Mouse (Mus musculus): Measurements from ENCODE around the gene Atp5d.

Atp5d gene

DNA sequence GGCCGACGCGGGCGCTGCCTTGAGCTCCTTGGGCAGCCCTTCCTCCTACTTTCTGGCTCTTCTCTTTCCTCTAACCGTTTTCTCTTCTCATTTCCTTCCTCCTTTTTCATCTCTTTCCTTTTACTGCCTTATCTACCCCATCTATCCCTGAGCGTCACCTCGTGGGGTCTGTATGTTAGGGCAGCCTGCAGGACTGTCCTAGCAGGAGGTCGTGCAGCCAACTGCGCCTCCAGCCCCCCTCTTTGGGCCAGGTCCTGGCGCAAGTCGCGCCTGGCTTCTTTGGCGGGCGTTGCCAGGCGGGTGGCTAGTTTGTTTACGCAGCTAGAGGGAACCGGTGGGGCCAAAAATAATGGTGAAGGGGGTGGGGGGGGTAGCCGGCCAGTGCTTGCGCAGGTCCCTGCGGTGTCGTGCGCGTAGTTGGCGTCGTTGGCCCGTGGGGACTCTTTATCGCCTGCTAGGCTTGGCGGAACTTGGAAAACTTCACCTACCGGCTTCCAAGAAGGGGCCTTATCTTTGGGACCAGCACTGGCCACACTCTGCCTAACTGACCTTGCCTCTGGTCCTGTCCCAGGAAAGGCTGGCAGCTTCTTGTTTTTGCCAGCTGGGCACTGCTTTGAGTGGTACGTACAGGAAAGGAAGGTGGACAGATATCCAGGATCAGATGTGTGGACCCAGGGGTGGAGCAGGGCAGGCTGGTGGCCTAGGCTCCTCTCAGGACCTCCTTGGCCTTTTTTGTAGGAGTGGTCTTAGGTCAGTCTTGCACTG, 21.3 kb upstream of the Atp5d start:
- DNase-seq (ENCODE audit: inconsistent age in 2 of 2, low spot score in 1 of 2) = peak; percentile 59 to 81

DNA sequence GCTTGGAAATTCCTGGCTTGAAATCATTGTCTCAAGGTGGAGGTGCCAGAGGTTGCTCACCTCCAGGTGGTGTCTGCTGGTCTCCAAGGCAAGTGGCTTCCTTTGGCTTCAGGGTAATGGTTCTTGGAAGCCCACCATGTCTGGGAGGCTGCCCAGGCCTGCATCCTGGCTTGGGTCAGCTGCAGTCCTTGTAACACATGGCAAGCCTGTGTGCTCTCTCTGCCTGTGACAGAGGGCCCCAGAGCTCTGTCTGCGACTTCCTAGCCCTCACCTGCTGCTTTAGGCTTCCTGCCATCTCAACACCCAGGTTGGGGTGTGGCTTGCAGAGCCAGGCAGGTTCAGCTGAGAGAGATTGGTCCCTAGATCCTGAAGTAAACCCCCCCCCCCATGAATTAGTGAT, 20.7 kb upstream of the Atp5d start:
- no peak for DNase-seq (ENCODE audit: inconsistent age in 2 of 2, low spot score in 1 of 2)

DNA sequence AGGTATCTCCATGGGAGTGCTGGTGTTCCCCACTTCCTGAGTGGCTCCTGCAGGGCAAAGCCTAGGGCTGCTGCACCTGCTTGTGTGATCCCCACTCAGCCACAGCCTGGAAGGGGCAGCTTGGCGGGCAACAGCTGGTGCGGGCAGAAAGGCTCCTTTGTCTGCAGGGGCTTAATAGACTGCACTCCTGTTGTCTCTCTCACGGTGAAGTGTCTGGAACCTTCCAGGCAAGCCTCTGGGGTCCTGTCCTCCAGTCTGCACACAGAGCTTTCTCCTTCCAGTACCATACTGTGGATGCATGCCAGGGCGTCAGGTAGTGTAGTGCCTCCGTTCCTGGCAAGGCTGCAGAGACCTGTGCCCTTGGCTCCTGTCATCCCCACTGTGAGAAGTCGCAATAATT, 19.9 kb upstream of the Atp5d start:
- no peak for DNase-seq (ENCODE audit: inconsistent age in 2 of 2, low spot score in 1 of 2)

- peak in 1 of 2 experiments; percentile 65 for DNase-seq (ENCODE audit: inconsistent age in 2 of 2, low spot score in 1 of 2)
Measured at GRCm38 (mm10) chr10:80120146-80120545, 18.3 kb upstream of the Atp5d start.

DNA sequence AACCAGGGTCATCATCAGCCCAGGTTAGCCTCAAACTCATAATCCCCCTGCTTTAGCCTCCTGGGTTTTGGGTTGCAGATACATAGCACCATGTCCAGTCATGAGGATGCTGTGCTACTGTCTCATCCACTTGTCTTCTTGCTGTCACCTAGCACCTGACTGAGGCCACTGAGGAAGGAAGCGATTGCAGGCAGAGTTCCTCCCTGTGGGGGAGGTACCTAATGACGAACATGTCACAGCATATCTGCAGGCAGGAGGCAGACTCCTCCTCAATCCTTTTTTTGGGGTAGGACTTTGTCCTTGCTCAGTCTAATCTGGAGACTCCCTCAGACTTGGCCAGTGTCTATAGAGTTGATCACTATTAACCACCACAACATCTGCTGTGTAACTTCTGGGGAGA, 16.8 kb upstream of the Atp5d start:
- DNase-seq (ENCODE audit: inconsistent age in 2 of 2, low spot score in 1 of 2) = no peak

- no peak for DNase-seq (ENCODE audit: inconsistent age in 2 of 2, low spot score in 1 of 2)
Measured at GRCm38 (mm10) chr10:80123932-80124562, 14.4 kb upstream of the Atp5d start.

- DNase-seq (ENCODE audit: inconsistent age in 2 of 2, low spot score in 1 of 2) = no peak
Measured at GRCm38 (mm10) chr10:80127920-80128319, 10.5 kb upstream of the Atp5d start.

- DNase-seq (ENCODE audit: inconsistent age in 2 of 2, low spot score in 1 of 2) = peak in 1 of 2 experiments; percentile 48
Measured at GRCm38 (mm10) chr10:80129846-80130245, 8.6 kb upstream of the Atp5d start.

DNA sequence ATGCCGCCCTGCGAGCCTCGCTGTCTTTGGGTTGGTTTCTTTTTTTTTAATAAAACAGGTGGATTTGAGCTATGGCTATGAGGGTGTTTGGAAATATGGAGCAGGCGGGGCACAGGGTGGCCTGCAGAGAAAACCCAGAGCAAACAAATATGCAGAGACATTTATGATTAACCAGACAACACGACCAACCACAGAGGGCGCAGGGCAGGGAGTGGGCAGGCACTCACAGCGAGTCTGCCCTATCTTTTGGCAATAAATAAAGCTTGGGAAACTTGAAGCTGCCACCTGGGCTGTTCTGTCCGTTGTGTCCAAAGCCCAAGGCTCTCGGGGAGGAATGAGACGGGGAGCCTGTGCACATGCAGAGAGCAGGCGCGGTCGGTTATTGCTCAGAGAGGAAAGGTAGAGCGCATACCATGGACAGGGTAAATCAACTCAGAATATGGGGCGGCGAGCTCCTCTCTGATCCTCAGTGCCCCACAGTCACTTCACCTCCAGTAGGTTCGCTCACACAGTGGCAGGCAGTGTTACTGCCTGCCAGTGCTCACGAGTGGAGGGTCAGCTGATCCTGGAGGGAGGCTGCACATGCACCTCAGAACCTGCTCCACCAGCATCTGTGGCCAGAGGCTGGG, 7.9 kb upstream of the Atp5d start:
- DNase-seq (ENCODE audit: inconsistent age in 2 of 2, low spot score in 1 of 2) = peak in 1 of 2 experiments; percentile 53

GRCm38 (mm10) chr10:80131316-80131951, 7.0 kb upstream of the Atp5d start:
- peak; percentile 71 to 84 for DNase-seq (ENCODE audit: inconsistent age in 2 of 2, low spot score in 1 of 2)

GRCm38 (mm10) chr10:80131952-80132350, 6.5 kb upstream of the Atp5d start:
- DNase-seq (ENCODE audit: inconsistent age in 2 of 2, low spot score in 1 of 2) = peak in 1 of 2 experiments; percentile 62

DNA sequence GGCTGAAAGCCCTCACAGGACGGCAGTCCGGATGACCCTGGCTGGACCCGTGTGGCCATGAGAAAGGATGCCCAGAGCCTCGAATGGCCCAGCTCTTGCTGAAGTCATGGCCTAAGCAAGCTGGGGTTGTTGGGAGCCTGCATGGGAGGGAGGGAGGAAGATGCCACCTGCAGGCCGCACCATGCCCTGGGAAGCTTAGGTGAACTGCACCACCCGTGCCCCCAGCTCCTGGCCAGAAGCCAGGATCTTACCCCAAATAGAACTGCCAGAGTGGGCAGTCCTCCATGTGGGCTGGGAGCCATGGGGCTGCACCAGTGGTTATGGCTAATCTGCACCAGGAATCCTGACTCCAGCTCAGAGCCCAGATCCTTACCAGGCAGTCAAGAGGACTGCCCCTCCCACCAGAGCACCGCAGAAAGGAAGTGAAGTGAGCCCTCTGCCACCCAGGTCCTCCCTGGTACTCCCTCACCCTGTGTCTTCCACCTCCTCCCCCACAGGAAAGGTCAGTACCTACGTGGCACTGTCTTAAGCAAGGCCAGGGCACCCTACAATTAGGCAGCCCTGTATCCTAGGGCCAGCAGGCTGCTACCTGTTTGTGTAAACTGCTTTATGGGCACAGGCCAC, 5.1 kb upstream of the Atp5d start:
- peak; percentile 57 to 82 for DNase-seq (ENCODE audit: inconsistent age in 2 of 2, low spot score in 1 of 2)

DNA sequence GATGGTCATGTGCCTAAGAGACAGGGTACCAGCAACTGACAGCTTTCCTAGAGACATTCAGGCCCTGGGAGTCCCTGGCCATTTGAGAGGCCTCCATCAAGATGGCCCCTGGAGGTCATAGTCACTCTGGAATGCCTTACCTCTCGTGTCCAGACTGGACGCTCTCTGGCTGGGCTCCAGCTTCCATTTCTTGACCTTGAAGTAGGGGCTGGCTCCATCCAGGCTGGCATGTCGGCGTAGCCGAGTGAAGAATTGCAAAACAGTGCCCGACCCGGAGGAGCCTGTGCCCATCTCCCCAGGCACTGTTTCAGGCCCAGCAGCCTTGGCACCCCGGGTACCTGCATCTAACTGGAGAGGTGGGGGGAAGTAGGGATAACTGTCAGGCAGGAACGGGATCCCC, 4.0 kb upstream of the Atp5d start:
- peak; percentile 41 to 73 for DNase-seq (ENCODE audit: inconsistent age in 2 of 2, low spot score in 1 of 2)

GRCm38 (mm10) chr10:80135161-80135560, 3.3 kb upstream of the Atp5d start:
- DNase-seq (ENCODE audit: inconsistent age in 2 of 2, low spot score in 1 of 2) = peak; percentile 42 to 56

DNA sequence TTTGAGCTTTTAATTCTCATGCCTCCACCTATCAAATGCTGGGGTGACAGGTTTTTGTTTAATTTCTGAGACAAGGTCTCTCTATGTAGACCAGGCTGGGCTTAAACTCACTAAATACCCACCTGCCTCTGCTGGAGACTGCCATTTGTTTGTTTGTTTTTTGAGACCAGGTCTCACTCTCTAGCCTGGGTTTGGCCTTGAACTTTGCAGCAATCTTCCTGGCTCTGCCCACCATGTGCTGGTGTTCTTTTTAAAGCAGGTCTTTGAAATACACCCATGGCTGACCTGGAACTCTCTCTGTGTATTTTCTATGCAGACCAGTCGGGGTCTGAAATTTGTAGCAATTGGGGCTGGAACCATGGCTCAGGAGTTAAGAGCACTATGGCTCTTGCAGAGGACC, 2.8 kb upstream of the Atp5d start:
- DNase-seq (ENCODE audit: inconsistent age in 2 of 2, low spot score in 1 of 2) = peak in 1 of 2 experiments; percentile 66

DNA sequence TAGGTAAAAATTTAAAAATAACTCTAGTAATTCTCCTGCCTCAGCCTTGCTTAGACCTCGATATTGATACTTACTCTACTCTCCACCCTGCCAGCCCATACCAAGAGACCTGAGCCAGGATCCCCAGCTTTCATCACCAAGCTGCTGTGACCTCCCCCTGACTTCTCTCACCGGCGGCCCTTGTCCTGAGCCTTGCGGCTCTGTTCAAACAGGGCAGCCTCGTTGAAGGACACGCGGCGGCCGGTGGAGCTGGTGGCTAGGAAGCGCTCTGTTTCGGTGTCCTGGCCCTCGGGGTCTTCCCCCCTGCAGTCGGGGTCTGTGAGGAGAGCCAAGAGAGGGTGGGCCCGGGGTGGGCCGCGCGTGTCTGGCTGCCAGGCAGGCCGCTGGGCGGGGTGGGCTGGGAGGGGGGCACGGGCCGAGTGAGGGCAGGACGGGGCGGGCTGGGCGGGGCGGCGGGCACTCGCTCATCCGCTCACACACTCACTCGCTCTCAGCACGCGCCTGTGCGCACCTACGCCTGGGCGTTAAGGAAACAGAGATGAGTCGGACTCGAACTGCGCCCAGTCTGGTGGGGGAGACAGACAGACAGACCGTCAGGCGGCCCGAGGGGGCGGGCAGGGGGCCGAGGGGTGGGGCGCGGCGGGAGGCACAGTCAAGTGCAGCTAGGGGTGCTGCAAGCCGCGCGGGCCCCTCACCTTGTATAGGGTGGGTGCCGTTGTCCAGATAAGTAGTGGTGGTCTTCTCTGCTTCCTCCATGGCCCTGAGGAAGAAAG, 2.1 kb upstream of the Atp5d start:
- DNase-seq (ENCODE audit: inconsistent age in 2 of 2, low spot score in 1 of 2) = peak; percentile 52 to 58

DNA sequence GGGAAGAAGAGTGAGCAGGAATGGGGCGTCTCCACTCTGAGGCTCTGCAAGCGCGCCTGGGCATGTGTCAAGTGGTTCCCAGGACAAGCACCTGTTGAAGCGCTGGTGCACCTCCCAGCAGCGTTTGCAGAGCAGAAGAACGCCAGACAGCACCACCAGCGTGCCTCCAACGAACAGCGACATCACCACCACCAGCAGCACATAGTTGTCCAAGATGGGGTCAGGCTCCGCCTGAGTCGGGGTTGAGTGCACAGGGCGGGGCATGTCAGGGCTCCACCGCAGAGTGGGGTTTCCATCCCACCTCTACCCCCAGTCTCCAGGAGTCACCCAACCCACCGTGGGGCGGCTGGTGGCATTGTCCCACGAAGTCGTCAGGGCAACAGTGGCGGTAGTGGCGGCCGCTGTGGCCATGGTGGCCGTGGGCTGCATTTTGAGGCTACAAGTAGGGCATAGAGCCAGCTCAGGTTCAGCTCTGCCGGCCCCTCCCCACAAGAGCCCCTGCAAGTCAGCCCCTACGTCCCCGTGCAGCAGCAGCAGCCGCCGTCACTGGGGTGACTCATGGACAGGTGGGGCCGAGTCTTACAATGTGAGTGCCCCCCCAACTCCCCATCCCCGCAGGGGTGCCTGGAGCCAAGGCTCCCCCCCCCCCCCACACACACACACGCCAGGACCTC, 1.3 kb upstream of the Atp5d start:
- DNase-seq (ENCODE audit: inconsistent age in 2 of 2, low spot score in 1 of 2) = peak; percentile 66 to 74

GRCm38 (mm10) chr10:80137626-80138552, 543 bp upstream of the Atp5d start:
- peak; percentile 52 to 79 for DNase-seq (ENCODE audit: inconsistent age in 2 of 2, low spot score in 1 of 2)

GRCm38 (mm10) chr10:80139439-80139775, 975 bp downstream of the Atp5d start:
- DNase-seq (ENCODE audit: inconsistent age in 2 of 2, low spot score in 1 of 2) = no peak
